Mouse (Mus musculus): ENCODE measurements around the gene Zcchc14.

GRCm38 (mm10) chr8:121598892-121599291, 53.8 kb downstream of the Zcchc14 start:
- no peak for TF ChIP-seq POLR2A (IDR thresholded peaks at IDR 0.05; ENCODE audit: borderline replicate concordance, low read depth, low read length)
- peak; percentile 89 for TF ChIP-seq CTCF (IDR thresholded peaks at IDR 0.05; ENCODE audit: low read depth, low read length)
